Mouse (Mus musculus) forebrain, embryonic 16.5 days (tissue): ENCODE results near the gene Lrfn1. TPM values are rescaled to one million over a fixed set of nuclear protein-coding genes. Genes with fewer than 3 reads are reported as not detected.
"Not testable (repeated sequence)": the region's sequence is repeated elsewhere in the genome, so short reads cannot be mapped to it uniquely, and the experiment has no call there.

ENCODE experiments used
- ATAC-seq: fragments of 200-750 bp; cut with Nextera tagmentation; 2 replicates; pipeline ENCODE4 v1.8.0; 2017; ENCODE audit warnings: mild to moderate bottlenecking, moderate library complexity
- H3K27ac ChIP-seq: fragments of 300-500 bp; sonication (generic); 2 replicates; pipeline ENCODE4 v1.5.1; 2014; ENCODE audit warnings: low read length, control low read depth
- H3K27me3 ChIP-seq: fragments of 300-500 bp; sonication (generic); replicated peaks from 2 replicates; pipeline ENCODE4 v1.6.1; 2014; ENCODE audit warnings: low read length; ENCODE audit not compliant: control insufficient read depth, insufficient read depth
- H3K36me3 ChIP-seq: fragments of 300-500 bp; sonication (generic); 2 replicates; pipeline ENCODE4 v1.6.1; 2014; ENCODE audit not compliant: control insufficient read depth, insufficient read depth
- H3K4me1 ChIP-seq: fragments of 300-500 bp; sonication (generic); replicated peaks from 2 replicates; pipeline ENCODE4 v1.6.1; 2014; ENCODE audit warnings: low read length; ENCODE audit not compliant: control insufficient read depth, insufficient read depth
- H3K4me2 ChIP-seq: fragments of 300-500 bp; sonication (generic); 2 replicates; pipeline ENCODE4 v1.6.1; 2014; ENCODE audit warnings: mild to moderate bottlenecking, low read length, control low read depth
- H3K4me3 ChIP-seq: fragments of 300-500 bp; sonication (generic); replicated peaks from 2 replicates; pipeline ENCODE4 v1.5.1; 2014; ENCODE audit warnings: mild to moderate bottlenecking, low read length, control low read depth
- H3K9ac ChIP-seq: fragments of 300-500 bp; sonication (generic); replicated peaks from 2 replicates; pipeline ENCODE4 v1.6.1; 2014; ENCODE audit warnings: low read depth, low read length, control low read depth
- H3K9me3 ChIP-seq: fragments of 300-500 bp; sonication (generic); 2 replicates; pipeline ENCODE4 v1.6.1; 2016; ENCODE audit warnings: low read length; ENCODE audit not compliant: control insufficient read depth
- WGBS: fragments of 180-500 bp; shearing (Covaris S2); extraction: QIAGEN DNeasy Blood & Tissue Kit; methylation state at CpG from one replicate; pipeline ENCODE4 v1.1.7; 2014; 5-methylcytosine and 5-hydroxymethylcytosine counted together
- polyA plus RNA-seq: library from polyadenylated mRNA; unstranded; fragments of >200 nt; fragmentation: Nextera tagmentation; extraction: Ambion mirVana; gene quantifications from 2 replicates; pipeline ENCODE4 v1.2.1, GENCODE M21; 2015

Gene Lrfn1
- polyA plus RNA-seq, 1 experiment from 2014 or later: 10.6 TPM

- H3K27me3 ChIP-seq: 0 out of 2 replicates have a peak, but pooled peaks cover 2% of the 10 kb centered on the region
- no peaks in the 10 kb centered on the region for H3K36me3 ChIP-seq
- 3% methylated on average over 10 of the region's 10 CpGs for WGBS
- no peak overlapping the region for H3K9ac ChIP-seq
- no peak overlapping the region for H3K27ac ChIP-seq
- no peak for ATAC-seq
- H3K4me2 ChIP-seq: peak overlapping the region; percentile 3; the same call in 1 of the 2 replicates
- no peak overlapping the region for H3K4me3 ChIP-seq
- H3K4me1 ChIP-seq: peaks cover 5% of the 10 kb centered on the region
- H3K9me3 ChIP-seq: no peaks in the 10 kb centered on the region
These were observed 38.6 kb downstream of the Lrfn1 start for GRCm38 (mm10) chr7:28490410-28490809.

- ATAC-seq: no peak
- no peak overlapping the region for H3K9ac ChIP-seq
- H3K36me3 ChIP-seq: no peaks in the 10 kb centered on the region
- H3K9me3 ChIP-seq: no peaks in the 10 kb centered on the region
- WGBS: 31% methylated on average over 14 of the region's 14 CpGs
- no peak overlapping the region for H3K4me3 ChIP-seq
- 0 out of 2 replicates have a peak, but pooled peaks cover 2% of the 10 kb centered on the region for H3K27me3 ChIP-seq
- H3K27ac ChIP-seq: no peak overlapping the region
- H3K4me1 ChIP-seq: peaks cover 5% of the 10 kb centered on the region
- no peak overlapping the region for H3K4me2 ChIP-seq
These were observed 39.1 kb downstream of the Lrfn1 start for GRCm38 (mm10) chr7:28490903-28491302.

GRCm38 (mm10) chr7:28492310-28492709 is 40.5 kb downstream of the Lrfn1 start:
- H3K4me1 ChIP-seq: peaks cover 5% of the 10 kb centered on the region
- WGBS: 83% methylated on average over 8 of the region's 8 CpGs
- ATAC-seq: no peak

GRCm38 (mm10) chr7:28495426-28495825 is 43.6 kb downstream of the Lrfn1 start:
- no peak for ATAC-seq
- whole genome bisulfite sequencing: 63% methylated on average over 11 of the region's 11 CpGs
- Histone ChIP-seq H3K36me3 (no peaks in the 10 kb centered on the region), H3K9me3 (no peaks in the 10 kb centered on the region), H3K9ac (no peak overlapping the region), H3K4me3 (no peak overlapping the region), H3K4me2 (no peak overlapping the region), H3K27me3 (no peaks in the 10 kb centered on the region), H3K27ac (no peak overlapping the region), H3K4me1 (no peaks in the 10 kb centered on the region)

More at GRCm38 (mm10) chr7:28492310-28492709, 40.5 kb downstream of the Lrfn1 start:
- no peak overlapping the region for H3K27ac ChIP-seq
- H3K9ac ChIP-seq: no peak overlapping the region
- 0 out of 2 replicates have a peak, but pooled peaks cover under 1% of the 10 kb centered on the region for H3K27me3 ChIP-seq
- H3K36me3 ChIP-seq: no peaks in the 10 kb centered on the region
- no peak overlapping the region for H3K4me3 ChIP-seq
- no peaks in the 10 kb centered on the region for H3K9me3 ChIP-seq
- H3K4me2 ChIP-seq: no peak overlapping the region

- Histone ChIP-seq H3K9me3 (no peaks in the 10 kb centered on the region), H3K4me2 (no peak overlapping the region), H3K27me3 (no peaks in the 10 kb centered on the region), H3K9ac (no peak overlapping the region), H3K36me3 (no peaks in the 10 kb centered on the region), H3K4me1 (no peaks in the 10 kb centered on the region), H3K4me3 (no peak overlapping the region), H3K27ac (no peak overlapping the region)
- WGBS: 11% methylated on average over 5 of the region's 5 CpGs
- no peak for ATAC-seq
These were observed 53.8 kb downstream of the Lrfn1 start for GRCm38 (mm10) chr7:28505585-28505984.

GRCm38 (mm10) chr7:28509121-28509520 is 57.3 kb downstream of the Lrfn1 start:
- H3K27me3 ChIP-seq, H3K4me1 ChIP-seq, H3K4me2 ChIP-seq, H3K9ac ChIP-seq, H3K27ac ChIP-seq, H3K36me3 ChIP-seq, H3K4me3 ChIP-seq, H3K9me3 ChIP-seq, ATAC-seq: not testable (repeated sequence)
- WGBS: 40% methylated on average over 1 of the region's 2 CpGs

GRCm38 (mm10) chr7:28510405-28510974 is 58.7 kb downstream of the Lrfn1 start, which contains the start of gene Ifnl2:
Ifnl2 (minus strand) TSS chr7:28510455.
- not testable (repeated sequence) for H3K4me1 ChIP-seq, ATAC-seq, H3K9ac ChIP-seq, H3K4me3 ChIP-seq, H3K36me3 ChIP-seq, H3K9me3 ChIP-seq, H3K27ac ChIP-seq, H3K27me3 ChIP-seq, H3K4me2 ChIP-seq
- 63% methylated on average over 8 of the region's 8 CpGs for WGBS

GRCm38 (mm10) chr7:28511441-28511840 is 59.7 kb downstream of the Lrfn1 start:
- Histone ChIP-seq H3K27me3 (no peaks in the 10 kb centered on the region), H3K4me1 (no peaks in the 10 kb centered on the region), H3K9me3 (no peaks in the 10 kb centered on the region), H3K4me2 (no peak overlapping the region), H3K27ac (no peak overlapping the region), H3K4me3 (no peak overlapping the region), H3K9ac (no peak overlapping the region), H3K36me3 (no peaks in the 10 kb centered on the region)
- WGBS: 68% methylated on average over 8 of the region's 8 CpGs
- no peak for ATAC-seq
